Mouse (Mus musculus): ENCODE measurements around the gene Ofcc1.

- TF ChIP-seq MYOG (IDR thresholded peaks at IDR 0.05; ENCODE audit: control insufficient read depth in 1 of 3, insufficient read depth in 1 of 3, insufficient read length in 2 of 3, low read depth in 2 of 3) (no peak), POLR2A (IDR thresholded peaks at IDR 0.05; ENCODE audit: insufficient read length, low read depth) (no peak), E2F4 (IDR thresholded peaks at IDR 0.05; ENCODE audit: insufficient read depth) (no peak)
These were observed 179.5 kb downstream of the Ofcc1 start for GRCm38 (mm10) chr13:40181786-40182185.

Measured in myocyte (in vitro differentiated cells).